Mouse (Mus musculus) intestine, postnatal 0 days (tissue): ENCODE measurements around the gene Lcp1. TPM values are rescaled to one million over a fixed set of nuclear protein-coding genes. Genes with fewer than 3 reads are reported as not detected.

Experiments
- ATAC-seq: fragments of 200-750 bp; cut with Nextera tagmentation; 2 replicates; pipeline ENCODE4 v1.8.0; 2017; ENCODE audit warnings: mild to moderate bottlenecking, moderate TSS enrichment, moderate library complexity
- H3K27ac ChIP-seq: fragments of 300-500 bp; sonication (generic); 2 replicates; pipeline ENCODE4 v1.5.1; 2014; ENCODE audit warnings: mild to moderate bottlenecking, low read depth, low read length, moderate library complexity
- H3K27me3 ChIP-seq: fragments of 300-500 bp; sonication (generic); replicated peaks from 2 replicates; pipeline ENCODE4 v1.6.1; 2014; ENCODE audit warnings: low read length, mixed read lengths; ENCODE audit not compliant: control insufficient read depth, insufficient read depth
- H3K36me3 ChIP-seq: fragments of 300-500 bp; sonication (generic); 2 replicates; pipeline ENCODE4 v1.6.1; 2014; ENCODE audit warnings: mild to moderate bottlenecking, moderate library complexity; ENCODE audit not compliant: control insufficient read depth, insufficient read depth
- H3K4me1 ChIP-seq: fragments of 300-500 bp; sonication (generic); replicated peaks from 2 replicates; pipeline ENCODE4 v1.6.1; 2014; ENCODE audit warnings: antibody characterized with exemption, low read length, mixed read lengths; ENCODE audit not compliant: control insufficient read depth, insufficient read depth
- H3K4me2 ChIP-seq: fragments of 300-500 bp; sonication (generic); replicated peaks from 2 replicates; pipeline ENCODE4 v1.6.1; 2014; ENCODE audit warnings: low read depth, mild to moderate bottlenecking, moderate library complexity
- H3K4me3 ChIP-seq: fragments of 300-500 bp; sonication (generic); 2 replicates; pipeline ENCODE4 v1.5.1; 2014; ENCODE audit warnings: low read depth, low read length
- H3K9ac ChIP-seq: fragments of 300-500 bp; sonication (generic); 2 replicates; pipeline ENCODE4 v1.6.1; 2014; ENCODE audit warnings: mild to moderate bottlenecking, low read depth, low read length
- H3K9me3 ChIP-seq: fragments of 300-500 bp; sonication (generic); 2 replicates; pipeline ENCODE4 v1.6.1; 2016; ENCODE audit warnings: mixed run types; ENCODE audit not compliant: control insufficient read depth
- CTCF ChIP-seq: sonication (generic); IDR thresholded peaks from 2 replicates; pipeline ENCODE4 v1.5.1; 2016; ENCODE audit warnings: low read depth, mild to moderate bottlenecking, control low read depth, antibody characterized with exemption, moderate library complexity
- WGBS: fragments of 180-500 bp; shearing (Covaris S2); extraction: QIAGEN DNeasy Blood & Tissue Kit; methylation state at CpG from one replicate; pipeline ENCODE4 v1.1.7; 2014; 5-methylcytosine and 5-hydroxymethylcytosine counted together
- polyA plus RNA-seq: library from polyadenylated mRNA; unstranded; fragments of >200 nt; fragmentation: Nextera tagmentation; extraction: Ambion mirVana; gene quantifications from 2 replicates; pipeline ENCODE4 v1.2.1, GENCODE M21; 2015

Lcp1 gene
- polyA plus RNA-seq, 1 experiment from 2014 or later, result 59.3 TPM

DNA sequence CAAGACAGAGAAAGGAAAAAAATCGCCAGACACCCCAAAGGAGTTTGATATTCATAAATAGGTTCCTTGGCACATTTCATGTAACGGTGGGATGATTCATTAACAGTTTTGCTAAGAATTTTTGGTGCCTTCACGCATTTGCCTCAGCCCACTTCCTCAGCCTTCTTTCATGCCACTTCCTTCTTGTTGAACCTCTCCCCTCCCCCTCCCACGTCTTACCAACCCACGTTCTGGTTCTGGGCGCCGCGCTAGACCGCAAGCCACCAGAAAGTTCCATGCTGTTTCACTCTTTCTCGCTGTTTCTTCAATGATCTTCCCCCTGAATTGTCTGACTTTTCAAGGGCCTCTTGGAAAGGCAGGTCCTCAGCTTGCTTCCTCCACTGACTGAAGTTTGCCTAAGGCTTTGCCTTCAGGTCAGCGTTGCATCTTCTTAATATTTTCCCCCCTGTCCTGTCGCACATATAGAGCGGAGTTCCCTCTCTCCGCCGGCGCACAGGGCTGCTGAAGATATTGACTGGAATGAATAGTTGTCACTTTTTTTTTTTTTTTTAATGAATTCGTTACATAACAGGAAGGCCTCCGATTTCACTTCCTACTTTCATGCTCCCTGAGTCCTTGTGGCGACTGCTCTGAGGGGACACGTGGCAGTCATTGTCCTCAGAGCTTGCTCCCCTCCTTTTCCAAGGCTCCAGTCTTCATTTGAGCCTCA is 48.5 kb downstream of the Lcp1 start:
- H3K27me3 ChIP-seq, result no peaks in the 10 kb centered on the region
- 0 out of 2 replicates have a peak, but pooled peaks cover 6% of the 10 kb centered on the region for H3K4me1 ChIP-seq
- WGBS, result 79% methylated on average over 20 of the region's 20 CpGs
- ATAC-seq, result no peak
- H3K4me3 ChIP-seq, result no peak overlapping the region
- no peak overlapping the region for H3K9ac ChIP-seq
- H3K9me3 ChIP-seq, result no peaks in the 10 kb centered on the region
- H3K27ac ChIP-seq, result no peak overlapping the region
- peak overlapping the region; percentile 52 for H3K4me2 ChIP-seq
- no peaks in the 10 kb centered on the region for H3K36me3 ChIP-seq
- no peak for TF ChIP-seq CTCF

GRCm38 (mm10) chr14:75180551-75180978 is 49.7 kb downstream of the Lcp1 start:
- no peak overlapping the region for H3K4me3 ChIP-seq
- 77% methylated on average over 8 of the region's 8 CpGs for WGBS
- no peak for ATAC-seq
- H3K27ac ChIP-seq, result no peak overlapping the region
- no peak overlapping the region for H3K4me2 ChIP-seq
- 0 out of 2 replicates have a peak, but pooled peaks cover 6% of the 10 kb centered on the region for H3K4me1 ChIP-seq
- TF ChIP-seq CTCF, result no peak
- no peaks in the 10 kb centered on the region for H3K9me3 ChIP-seq
- no peaks in the 10 kb centered on the region for H3K27me3 ChIP-seq
- H3K36me3 ChIP-seq, result no peaks in the 10 kb centered on the region
- H3K9ac ChIP-seq, result no peak overlapping the region

DNA sequence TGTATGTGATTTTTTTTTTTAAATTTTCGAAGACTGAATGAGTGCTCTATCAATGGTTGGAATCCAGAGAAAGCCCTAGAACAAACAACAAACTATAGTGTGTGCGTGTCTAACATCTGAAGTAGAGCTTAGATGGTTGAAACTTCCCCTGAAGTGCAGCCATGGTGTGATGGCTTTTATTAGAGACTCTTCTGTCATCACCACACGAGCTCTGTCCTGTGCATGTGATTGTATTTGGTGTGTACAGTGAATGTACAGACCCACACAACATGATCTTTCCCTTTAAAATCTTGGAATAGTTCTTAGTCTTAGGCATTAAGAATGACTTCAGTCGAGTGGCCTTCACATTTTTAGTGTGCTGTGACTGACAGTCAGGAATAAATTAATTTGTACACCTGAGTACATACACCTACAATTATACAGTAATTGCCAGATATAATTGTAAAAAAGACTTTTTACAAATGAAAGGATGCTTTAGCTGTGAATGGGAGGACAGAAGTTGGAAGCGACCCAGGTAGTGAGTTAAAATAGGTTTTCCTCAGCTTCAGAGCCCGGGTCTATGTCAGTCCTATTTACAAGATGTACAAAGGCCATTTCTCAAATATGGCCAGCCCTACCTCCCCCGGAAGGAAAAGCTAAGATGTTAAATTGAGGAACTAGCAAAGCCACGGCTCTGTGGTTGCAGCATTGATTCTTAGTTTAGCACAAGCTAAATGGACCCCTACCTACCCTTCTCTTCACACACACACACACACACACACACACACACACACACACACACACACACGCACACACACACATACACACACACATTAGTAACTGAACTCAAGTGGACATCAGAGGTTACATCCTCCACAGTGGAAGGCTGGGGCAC is 50.4 kb downstream of the Lcp1 start:
- H3K4me3 ChIP-seq, result no peak overlapping the region
- H3K4me2 ChIP-seq, result no peak overlapping the region
- no peaks in the 10 kb centered on the region for H3K36me3 ChIP-seq
- H3K27me3 ChIP-seq, result no peaks in the 10 kb centered on the region
- no peaks in the 10 kb centered on the region for H3K9me3 ChIP-seq
- ATAC-seq, result no peak
- TF ChIP-seq CTCF, result no peak
- no peak overlapping the region for H3K9ac ChIP-seq
- whole genome bisulfite sequencing, result 72% methylated on average over 9 of the region's 9 CpGs
- 0 out of 2 replicates have a peak, but pooled peaks cover 6% of the 10 kb centered on the region for H3K4me1 ChIP-seq
- H3K27ac ChIP-seq, result no peak overlapping the region

- Histone ChIP-seq H3K4me1 (0 out of 2 replicates have a peak, but pooled peaks cover under 1% of the 10 kb centered on the region), H3K4me2 (no peak overlapping the region), H3K36me3 (no peaks in the 10 kb centered on the region), H3K9me3 (no peaks in the 10 kb centered on the region), H3K4me3 (no peak overlapping the region), H3K27me3 (no peaks in the 10 kb centered on the region), H3K9ac (no peak overlapping the region), H3K27ac (no peak overlapping the region)
- TF ChIP-seq CTCF, result no peak
- ATAC-seq, result no peak
- 43% methylated on average over 4 of the region's 4 CpGs for WGBS
Measured at GRCm38 (mm10) chr14:75182378-75182777, 51.5 kb downstream of the Lcp1 start.

DNA sequence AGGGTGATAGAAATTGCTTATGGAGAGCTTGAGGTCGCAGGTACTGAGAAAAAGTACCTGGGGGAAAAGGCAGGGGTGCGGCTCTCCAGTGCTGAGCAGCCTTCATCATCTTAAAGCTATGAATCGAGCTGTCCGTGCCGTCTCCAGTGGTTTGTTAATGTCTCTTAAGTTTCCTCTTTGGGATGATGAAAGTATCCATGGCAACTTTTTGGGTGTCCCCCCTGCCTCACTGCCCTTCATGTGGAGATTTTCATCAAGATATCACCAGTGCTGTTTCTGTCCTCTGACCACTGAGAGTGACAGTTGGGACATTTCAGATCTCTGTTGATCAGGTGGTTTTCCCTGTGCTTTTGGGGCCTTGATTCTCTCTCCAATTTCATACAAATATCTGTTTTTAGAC is 51.9 kb downstream of the Lcp1 start:
- 88% methylated on average over 5 of the region's 5 CpGs for WGBS
- H3K27ac ChIP-seq, result no peak overlapping the region
- no peaks in the 10 kb centered on the region for H3K27me3 ChIP-seq
- no peak overlapping the region for H3K9ac ChIP-seq
- H3K4me1 ChIP-seq, result no peaks in the 10 kb centered on the region
- H3K4me3 ChIP-seq, result no peak overlapping the region
- H3K9me3 ChIP-seq, result no peaks in the 10 kb centered on the region
- no peaks in the 10 kb centered on the region for H3K36me3 ChIP-seq
- no peak for TF ChIP-seq CTCF
- ATAC-seq, result no peak
- no peak overlapping the region for H3K4me2 ChIP-seq

- Histone ChIP-seq H3K4me1 (no peaks in the 10 kb centered on the region), H3K36me3 (no peaks in the 10 kb centered on the region), H3K9me3 (no peaks in the 10 kb centered on the region), H3K4me2 (no peak overlapping the region), H3K9ac (no peak overlapping the region), H3K4me3 (no peak overlapping the region), H3K27ac (no peak overlapping the region), H3K27me3 (no peaks in the 10 kb centered on the region)
- no peak for ATAC-seq
- TF ChIP-seq CTCF, result no peak
- WGBS, result 88% methylated on average over 4 of the region's 4 CpGs
Measured at GRCm38 (mm10) chr14:75184069-75184790, 53.3 kb downstream of the Lcp1 start.
